Mouse (Mus musculus) frontal cortex, postnatal 10 days (tissue): Measurements from ENCODE around the gene Dmd.

Source experiments
- DNase-seq, 2 experiments: peaks; one replicate each; pipeline ENCODE4 v3.0.0; 2022; ENCODE audit warnings: low spot score in 2 of 2, mixed read lengths in 1 of 2

The Dmd gene

DNA sequence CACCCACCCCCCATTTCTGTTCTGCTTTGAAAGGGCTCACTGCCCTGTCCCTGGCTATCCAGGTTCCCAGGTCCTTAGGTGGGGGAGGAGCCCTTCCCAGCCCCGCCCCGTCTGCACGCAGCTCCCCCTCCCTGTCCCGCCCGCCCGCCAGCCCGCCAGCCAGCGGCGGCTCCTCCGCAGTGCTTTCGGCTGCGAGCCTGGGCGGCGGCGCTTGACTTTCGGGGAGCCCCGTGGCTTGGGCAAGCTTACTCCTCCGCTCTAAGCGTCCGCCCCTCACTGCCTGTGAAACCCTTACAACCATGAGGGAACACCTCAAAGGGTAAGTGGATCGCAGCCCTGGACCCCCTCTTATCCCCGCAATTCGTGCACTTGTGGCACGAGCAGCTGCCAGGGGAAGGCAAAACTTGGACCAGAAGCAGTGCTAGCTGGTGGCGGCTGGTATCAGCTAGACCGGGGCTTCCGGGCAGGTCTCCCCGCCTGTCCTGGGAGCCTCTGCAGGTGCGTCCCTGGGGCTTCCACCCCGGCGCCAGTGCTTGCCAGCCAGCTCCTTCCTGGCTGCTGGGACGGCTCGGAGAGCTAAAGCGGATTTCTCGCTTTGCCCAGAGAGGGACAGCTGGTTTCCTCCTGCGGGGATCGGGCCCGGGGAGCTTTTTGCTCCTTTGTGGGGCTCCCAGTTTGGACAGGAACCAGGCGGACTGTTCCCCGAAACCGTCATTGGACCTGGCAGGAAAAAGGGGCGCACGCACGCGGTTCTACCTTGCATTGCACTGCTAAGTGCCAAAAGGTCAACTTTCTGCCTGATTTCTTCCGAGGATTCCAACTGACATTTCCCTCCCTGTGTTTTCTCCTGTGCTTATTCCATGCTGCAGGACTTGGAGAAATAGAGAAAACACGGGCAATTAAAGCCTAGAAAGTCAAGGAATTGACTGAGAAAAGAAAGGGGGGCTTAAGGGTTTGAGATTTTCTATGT lies 2099.8 kb downstream of the Dmd start:
- peak in 1 of 2 experiments; percentile 21 for DNase-seq

DNA sequence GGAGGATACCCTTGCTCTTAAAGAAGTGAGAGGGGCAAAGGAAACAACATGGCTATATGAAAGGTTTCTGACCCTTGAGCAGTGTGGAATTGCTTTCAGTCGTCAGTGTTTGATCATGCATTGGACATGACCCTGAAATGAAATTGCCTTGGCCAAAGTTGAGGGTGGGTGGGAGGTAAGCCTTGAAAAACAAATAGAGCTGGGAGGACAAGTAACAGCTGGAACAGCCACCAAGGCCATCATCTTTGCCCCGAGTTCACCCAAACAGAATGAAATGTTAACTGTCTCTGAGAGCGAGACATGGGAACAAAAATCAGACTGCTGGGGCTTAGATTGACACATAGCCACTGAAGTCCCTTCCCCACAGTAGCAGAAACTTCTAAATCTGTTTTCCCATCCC lies 2100.9 kb downstream of the Dmd start:
- DNase-seq: no peak

DNA sequence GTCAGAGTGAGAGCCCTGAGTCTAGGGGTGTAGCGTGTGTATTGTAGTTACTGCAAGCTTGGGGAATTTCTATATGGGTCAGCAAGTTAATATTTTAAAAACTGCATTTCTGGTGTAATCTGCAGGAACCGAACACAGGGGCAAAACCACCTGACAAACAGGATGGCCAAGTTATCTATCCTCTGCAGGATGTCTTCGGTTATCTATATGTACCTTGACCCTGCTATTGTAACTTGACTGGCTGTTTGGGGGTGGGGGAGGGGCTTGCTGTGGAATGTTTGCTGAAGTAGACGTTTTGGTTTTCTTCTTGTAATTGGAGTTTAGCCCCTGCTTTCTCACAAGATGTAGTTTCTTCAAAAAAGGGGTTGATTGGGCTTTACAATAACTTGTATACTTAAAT lies 2124.9 kb downstream of the Dmd start:
- no peak for DNase-seq

DNA sequence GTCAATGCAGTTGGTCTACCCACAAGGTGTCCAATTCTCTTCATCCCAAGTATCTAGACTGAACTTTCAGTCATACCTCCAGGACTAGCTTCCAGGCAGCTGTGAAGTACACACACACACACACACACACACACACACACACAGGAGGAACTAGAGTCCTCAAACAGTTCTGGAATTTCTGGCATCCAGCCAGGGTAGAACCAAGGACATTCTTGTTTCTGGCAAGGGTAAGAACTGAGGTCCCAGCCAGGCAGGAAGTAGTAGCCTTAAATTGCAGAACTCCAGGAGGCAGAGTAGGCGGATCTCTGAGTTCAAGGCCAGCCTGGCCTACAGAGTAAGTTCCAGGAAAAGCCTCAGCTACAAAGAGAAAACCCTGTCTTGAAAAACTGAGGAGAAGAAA lies 2128.2 kb downstream of the Dmd start:
- no peak for DNase-seq

DNA sequence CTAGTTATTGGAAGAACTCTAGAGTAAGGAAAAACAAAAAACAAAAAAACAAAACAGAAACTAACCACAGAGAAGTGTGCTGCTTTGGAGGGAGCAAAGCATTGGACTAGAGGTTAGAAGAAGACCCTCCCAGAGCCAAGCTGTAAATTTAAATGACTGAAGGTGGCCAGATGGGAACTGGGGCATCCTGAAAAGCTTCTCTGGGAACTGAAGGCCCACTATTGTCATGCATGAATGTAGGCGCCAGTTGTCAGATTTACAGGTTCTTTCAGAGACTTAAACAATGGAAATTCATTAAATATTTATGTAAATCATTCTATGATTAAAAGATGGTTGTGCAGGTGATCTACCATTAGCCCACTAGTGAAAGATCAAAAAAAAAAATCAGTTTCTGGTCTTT lies 2128.9 kb downstream of the Dmd start:
- no peak for DNase-seq

DNA sequence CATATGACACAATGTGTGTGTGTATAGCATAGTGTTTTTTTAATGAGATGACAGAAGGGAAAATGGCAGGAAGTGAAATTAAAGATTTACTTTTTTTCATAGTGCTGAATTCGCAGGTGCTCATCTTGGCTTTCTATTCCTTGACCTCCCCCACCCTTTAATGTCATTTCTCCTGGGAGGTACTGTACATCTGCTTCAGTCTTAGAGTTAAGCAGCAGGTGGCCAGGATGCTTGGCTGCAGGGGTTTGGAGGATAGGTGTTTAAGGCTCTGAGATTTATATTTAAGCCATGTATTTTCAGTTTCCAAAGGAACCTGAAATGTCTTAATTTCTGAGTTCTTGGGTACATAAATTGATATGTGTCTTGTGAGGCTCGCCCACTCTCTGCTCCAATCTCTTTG lies 2130.5 kb downstream of the Dmd start:
- no peak for DNase-seq

DNA sequence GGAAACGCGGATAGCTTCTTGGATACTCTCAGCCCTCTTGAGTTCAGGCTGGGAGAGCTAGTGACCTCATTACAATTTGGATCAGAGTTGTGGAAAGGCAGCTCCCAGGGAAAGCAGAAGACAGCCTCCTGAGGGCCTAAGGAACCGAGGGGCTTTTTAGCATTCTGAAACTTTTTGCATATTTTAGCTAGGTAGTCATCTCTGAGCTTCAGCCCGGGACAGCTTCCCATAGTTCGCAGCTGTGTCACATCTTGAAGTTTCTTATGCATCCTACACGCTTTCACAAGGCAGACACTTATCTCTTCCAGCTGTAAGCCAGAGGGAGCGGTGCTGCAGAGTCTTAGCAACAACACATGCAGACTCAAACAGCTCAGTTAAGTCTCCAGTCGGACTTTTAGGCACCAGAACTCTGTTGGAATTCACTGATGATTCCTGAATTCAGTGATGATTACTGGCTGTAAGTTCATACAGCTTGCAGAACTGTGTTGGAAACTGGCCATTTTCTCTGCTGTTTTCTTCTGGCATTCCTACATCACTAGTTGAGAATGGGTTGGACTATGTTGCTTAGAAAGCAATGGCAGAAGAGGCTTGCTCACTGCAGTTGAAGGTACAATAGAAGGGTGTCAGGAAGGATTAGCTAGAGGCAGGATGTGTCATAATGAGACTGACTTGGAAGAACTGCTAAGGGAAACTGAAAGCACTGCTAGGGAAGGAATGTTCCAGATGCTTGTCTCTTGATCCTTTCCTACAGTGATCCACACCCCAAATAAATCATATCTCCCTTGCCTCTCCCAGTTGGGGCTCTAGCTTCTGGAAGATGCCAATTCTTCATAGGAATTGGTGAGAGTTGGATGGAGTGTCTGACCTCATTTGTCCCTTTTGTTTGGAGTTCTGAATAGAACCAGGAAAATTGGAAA lies 2135.8 kb downstream of the Dmd start:
- peak in 1 of 2 experiments; percentile 5 for DNase-seq

DNA sequence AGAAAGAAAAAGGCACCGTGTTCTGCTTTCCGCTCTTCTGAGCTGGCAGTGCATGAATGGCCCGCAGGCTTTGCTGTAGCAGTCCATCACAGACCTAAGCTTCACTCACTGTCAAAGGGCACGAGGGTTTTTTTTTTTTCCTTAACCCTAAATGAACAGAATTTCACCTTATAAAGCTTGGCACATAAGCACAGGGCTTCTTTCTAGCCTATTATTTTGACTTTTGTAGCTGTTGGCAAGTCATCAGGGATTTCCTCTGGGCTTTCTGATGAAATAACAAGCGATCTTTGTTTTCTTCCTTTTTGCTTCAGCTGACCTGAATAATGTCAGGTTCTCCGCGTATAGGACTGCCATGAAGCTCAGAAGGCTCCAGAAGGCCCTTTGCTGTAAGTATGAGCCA lies 2140.8 kb downstream of the Dmd start:
- DNase-seq: no peak

DNA sequence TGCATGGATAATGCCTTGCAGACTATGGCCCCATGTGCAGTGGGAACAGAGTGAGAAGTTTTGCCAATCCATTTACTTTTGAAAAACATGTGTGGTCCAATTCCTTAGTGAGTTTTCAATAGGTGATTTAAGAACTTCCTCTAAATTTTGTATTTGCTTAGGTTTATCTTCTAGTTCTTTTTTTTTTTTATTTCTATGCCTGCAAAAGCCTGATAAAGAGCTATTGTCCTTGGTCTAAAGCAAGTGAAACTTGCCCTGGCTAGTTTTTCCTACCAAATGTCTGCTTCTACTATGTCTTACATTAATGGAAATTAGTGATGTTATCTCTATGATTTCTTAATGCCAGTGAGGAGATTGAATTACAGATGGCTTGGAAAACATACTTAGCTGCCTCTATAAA lies 2144.7 kb downstream of the Dmd start:
- DNase-seq: no peak

DNA sequence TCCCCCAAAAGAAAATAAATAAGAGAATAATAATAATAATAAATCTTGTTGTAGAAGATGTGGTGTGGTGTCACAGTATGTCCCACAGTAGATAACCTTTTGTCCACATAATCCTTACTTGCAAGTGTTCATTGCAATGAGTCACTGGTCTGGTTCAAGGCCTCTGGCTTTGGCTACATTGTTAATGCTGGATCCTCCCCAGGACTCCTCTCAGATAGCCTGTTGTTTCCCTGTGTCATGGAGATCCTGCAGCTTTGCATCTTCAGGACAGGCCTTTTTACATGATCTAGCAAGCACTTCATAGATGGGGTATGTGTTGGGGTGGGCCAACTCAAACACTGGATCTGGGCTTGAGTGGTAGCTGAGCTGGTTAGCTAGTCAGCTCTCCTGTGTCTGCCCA lies 2150.0 kb downstream of the Dmd start:
- no peak for DNase-seq

DNA sequence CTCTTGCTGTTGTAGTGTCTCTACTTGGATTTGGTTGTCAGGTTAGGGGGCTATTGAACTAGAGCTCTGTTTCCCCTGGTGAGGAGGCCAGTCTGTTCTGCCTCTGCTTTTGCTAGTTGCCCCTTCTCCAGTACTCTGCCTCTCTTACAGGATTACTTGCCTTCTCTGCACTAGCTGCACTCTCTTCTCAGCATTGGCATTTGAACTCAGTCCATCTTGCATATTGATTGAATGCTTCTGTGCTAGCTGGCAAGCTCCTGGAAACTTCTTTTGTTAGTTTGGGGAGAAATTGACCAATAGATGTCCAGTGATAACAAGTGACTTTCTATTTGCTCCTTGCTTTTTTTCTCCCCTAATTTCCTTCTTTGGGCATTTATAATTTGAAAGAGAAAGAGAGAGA lies 2163.7 kb downstream of the Dmd start:
- DNase-seq: no peak

DNA sequence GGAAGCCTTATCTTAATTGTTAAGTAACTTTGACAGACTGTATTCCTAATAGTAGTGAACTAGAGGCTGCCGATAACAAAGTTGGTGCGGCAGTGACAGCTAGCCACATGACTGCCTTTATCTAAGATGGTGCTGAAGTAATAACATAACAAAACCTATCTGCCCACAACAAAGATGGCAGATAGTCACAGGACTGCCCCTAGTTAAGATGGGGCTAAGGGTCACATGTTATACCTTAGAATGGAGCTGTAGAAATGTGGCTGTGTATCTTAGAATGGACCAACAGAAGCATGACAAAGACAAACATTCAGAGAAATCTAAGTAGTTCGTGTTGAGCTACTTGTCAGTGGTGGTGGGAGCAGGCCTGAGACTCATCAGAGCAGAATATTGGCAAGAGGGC lies 2184.0 kb downstream of the Dmd start:
- no peak for DNase-seq

DNA sequence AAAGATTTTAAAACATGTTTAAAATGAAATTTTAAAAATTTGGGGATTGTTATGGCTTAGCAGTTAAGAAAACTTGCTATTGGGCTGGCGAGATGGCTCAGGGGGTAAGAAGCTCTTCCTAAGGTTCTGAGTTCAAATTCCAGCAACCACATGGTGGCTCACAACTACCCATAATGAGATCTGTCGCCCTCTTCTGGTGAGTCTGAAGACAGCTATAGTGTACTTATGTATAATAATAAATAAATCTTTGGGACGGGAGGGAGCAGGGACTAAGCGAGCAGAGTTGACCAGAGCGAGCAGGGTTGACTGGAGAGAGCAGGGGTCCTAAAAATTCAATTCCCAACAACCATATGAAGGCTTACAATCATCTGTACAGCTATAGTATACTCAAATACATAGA lies 2188.6 kb downstream of the Dmd start:
- no peak for DNase-seq

DNA sequence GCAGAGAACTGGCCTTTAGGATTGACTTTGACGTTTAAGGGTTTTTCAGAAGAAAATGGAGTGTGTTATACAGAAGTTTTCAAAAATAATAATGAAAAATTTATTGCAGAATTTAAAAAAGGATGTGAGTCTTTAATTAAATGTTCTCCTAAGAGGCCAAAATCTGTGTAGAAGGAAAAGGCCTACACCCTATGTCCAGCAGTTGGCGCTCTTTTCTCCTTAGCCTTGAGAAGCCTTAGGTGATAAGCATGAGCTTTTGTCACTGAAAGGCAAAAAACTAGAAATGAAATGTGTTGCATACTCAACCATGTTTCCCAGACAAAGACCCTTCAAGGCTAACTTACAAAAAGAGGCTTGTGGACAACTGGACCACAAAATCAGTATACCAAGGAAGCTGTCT lies 2222.6 kb downstream of the Dmd start:
- DNase-seq: no peak

DNA sequence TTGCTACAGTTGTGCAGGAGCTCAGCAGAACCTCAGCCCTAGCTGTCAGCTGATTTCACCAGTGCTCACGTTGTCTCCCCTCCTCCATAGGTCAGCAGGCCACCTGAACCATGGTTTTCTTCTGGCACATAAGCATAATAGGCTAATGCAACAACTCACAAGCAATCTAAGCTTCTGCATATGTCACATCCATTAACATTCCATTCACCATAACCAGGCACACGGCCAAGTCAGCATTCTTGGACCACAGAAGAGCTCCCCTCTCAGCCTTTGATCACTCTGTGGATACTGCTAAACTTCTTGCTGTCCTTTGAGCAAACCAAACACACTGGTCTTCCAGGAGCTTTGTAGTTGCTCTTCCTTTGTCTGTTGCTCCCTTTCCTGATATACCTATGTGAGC lies 2238.9 kb downstream of the Dmd start:
- no peak for DNase-seq

DNA sequence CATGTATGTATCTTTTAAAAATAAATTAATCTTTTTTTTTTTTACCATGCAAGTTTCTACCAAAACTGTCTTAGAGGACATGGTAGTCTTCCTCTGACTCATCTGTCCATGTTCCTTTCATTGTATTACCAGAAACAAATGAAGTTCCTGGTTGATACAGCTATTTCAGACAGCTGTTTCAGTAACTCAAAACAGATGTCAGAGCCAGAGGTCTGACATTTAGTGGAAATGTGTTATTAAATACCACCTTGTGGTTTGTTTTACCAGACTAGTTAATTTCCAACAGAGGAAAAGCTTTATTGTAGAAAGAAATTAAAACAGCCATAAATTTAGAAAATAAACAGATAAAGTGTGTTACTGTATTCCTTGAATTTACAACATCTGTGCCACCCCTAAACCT lies 2245.2 kb downstream of the Dmd start:
- DNase-seq: no peak

DNA sequence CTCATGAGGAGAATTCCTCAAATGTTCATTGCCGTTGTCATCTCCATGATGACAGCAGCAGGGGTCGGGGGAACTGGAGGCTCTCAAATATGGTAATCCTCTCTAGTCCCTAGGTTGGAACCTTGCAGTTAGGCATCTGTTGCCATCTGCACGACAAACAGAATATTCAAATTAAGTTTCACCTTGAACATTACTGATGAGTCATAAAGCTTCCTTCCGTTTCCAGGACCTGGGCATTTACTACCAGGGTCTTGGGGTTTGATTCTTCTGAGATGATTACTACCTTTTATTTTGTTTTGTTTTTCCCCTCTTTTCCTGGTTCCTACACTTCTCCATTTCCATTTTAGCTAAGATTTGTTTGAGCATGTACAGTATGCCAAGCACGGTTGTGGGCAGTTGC lies 2249.0 kb downstream of the Dmd start:
- DNase-seq: no peak

DNA sequence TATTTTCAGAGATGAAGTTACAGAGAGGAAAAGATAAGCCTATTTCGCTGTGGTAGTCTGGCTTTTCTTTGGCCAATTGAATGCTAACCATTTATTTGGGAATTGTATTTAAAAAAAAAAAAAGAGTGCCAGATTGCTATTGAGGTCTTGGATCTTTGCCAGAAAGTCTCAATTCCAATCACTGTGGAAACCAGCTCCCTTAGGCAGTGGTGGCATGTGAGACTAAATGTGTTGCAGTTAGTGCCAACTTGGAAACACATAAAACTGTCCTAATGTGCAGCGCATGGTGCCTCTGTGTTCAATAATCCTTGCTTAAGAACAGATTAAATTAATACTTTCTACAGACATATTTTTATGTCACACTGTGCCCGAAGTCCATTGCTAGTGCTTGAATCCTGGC lies 2250.7 kb downstream of the Dmd start:
- DNase-seq: no peak

DNA sequence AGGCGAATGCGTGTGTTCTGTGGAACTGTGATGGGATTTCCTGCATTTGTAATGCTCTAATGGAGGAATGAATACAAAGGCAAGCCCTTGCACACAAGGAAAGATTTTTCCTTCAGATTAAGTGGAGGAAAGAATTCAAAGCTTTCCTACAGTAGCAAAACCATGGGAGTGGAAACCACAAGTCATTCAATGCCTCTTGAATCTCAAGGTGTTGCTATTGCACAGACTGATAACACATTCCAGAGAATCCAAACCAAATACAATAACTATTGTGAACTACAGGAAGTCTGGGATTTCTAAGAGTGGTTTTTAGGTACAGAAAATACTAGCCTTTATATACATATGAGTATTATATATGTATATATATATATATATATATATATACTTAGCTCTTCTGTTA lies 2258.3 kb downstream of the Dmd start:
- DNase-seq: no peak

DNA sequence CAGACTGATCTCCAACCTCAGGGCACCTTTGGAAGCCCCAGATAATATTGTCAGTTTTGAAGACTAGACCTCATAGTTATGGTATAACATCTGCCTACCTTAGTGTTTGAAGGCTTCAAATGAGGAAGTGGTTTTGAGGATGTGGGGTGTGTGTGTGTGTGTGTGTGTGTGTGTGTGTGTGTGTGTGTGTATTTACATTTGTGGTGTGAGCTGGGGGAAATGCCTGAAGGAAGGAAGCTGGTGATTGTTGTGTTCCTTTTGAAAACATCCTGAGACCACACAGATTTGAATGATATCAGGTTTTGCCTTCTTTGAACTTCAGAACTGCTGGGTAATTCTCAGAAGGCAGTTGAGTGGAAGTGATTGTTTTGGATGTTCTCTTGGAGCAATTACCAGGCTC lies 2278.2 kb downstream of the Dmd start:
- no peak for DNase-seq

DNA sequence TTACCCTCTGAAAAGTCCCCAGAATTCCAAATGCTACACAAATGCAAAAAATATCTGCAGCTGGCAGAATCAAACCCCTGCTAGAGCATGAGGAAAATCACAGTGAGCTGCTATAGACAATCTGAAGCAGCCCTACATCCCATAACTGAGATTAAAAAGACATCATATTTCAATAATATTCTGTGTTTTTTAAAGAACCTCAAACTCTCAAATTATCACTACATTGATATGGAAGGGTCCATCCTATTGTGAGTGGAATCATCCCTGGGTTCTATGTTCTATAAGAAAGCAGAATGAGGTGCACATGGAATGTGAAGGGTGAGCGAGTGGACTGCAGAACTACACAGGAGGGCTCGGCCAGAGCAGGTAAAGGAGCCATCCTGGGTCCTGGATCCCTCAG lies 2300.7 kb downstream of the Dmd start, which contains the start of gene Fthl17a:
Gene Fthl17a (plus strand): TSS at position 301 of the 400 bp plus-strand sequence.
- no peak for DNase-seq
